Comparison of ENCODE assay signal across 8 mouse cellular contexts in the genomic region with DNA sequence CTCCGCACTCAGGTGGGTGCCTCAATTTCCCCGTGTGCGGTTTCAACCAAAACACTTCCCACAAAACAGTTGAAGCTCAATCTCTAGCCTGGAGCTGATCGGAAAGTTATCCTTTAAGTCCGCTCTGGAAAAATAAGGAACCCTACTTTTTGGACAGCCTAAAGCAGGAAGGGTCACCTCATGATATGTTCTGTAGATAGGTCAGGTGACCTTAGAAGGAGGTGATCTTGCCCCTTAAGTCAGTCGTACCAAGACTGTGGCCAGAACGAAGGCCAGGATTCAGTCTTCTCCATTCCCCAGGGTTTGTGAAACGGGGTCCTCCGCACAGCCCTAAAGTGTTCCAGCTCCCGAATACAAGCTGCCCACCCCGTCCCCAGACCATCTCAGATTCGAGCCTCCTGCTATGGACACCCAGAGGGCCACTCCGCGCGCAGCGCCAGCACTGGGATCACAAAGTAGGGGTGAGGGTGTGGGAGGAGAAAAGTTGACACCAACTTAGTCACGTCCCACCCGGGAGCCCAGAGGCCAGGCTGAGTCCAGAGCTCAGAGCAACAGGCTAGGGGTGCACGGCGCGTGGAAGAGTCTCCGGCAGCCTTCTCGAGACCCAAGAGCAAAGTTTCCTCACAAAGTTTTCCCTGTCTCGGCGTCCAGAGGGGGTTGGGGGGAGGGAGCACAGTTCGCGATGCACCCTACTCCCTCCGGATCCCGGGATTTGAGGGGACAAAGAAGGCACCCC. TPM values are rescaled to one million over a fixed set of nuclear protein-coding genes. Genes with fewer than 3 reads are reported as not detected.
DNase-seq lines count a peak whose midpoint lies in the region; ATAC-seq and TF ChIP-seq lines count a peak whose summit lies in the region.

No protein-coding gene starts in this region.

- H3K9ac ChIP-seq in heart, adult 2 months (ENCODE audit: low read depth, low read length) = peak overlapping the region; percentile 82
- peak overlapping the region; percentile 94 for H3K9ac ChIP-seq in lung, postnatal 0 days (replicated peaks; ENCODE audit: low read depth)

- peak overlapping the region; percentile 58 for H3K4me3 ChIP-seq in heart, adult 2 months
- peak overlapping the region; percentile 77 for H3K4me3 ChIP-seq in lung, postnatal 0 days (ENCODE audit: low read depth, low read length)

- peak; percentile 52 for ATAC-seq in lung, postnatal 0 days

- TF ChIP-seq POLR2A in heart, adult 2 months (IDR thresholded peaks at IDR 0.05; ENCODE audit: insufficient read depth, low read depth, low read length) = no peak

- H3K4me2 ChIP-seq in lung, postnatal 0 days (replicated peaks; ENCODE audit: low read depth, low read length) = peak overlapping the region; percentile 72

- WGBS in heart, adult 2 months = 8% methylated on average over 29 of the region's 29 CpGs
- WGBS in lung, postnatal 0 days = 3% methylated on average over 29 of the region's 29 CpGs

- peak overlapping the region; percentile 78 for H3K27ac ChIP-seq in heart, adult 2 months
- H3K27ac ChIP-seq in lung, postnatal 0 days (ENCODE audit: low read length) = peak overlapping the region; percentile 95

- no peak for TF ChIP-seq EP300 in heart, adult 2 months (IDR thresholded peaks at IDR 0.05; ENCODE audit: insufficient read depth, low read depth, low read length)
- TF ChIP-seq EP300 in lung, postnatal 0 days (IDR thresholded peaks at IDR 0.05) = no peak

- no peaks in the 10 kb centered on the region for H3K36me3 ChIP-seq in heart, adult 2 months (ENCODE audit: control insufficient read depth, insufficient read depth, low read length)
- no peaks in the 10 kb centered on the region for H3K36me3 ChIP-seq in lung, postnatal 0 days (ENCODE audit: insufficient read depth, low read length)

- peaks cover 3% of the 10 kb centered on the region; the same call in 1 of the 2 replicates for H3K4me1 ChIP-seq in heart, adult 2 months (ENCODE audit: control insufficient read depth, insufficient read depth, low read length)
- peaks cover 17% of the 10 kb centered on the region; the same call in 1 of the 2 replicates for H3K4me1 ChIP-seq in lung, postnatal 0 days (ENCODE audit: insufficient read depth, low read depth, low read length)

- H3K9me3 ChIP-seq in lung, postnatal 0 days (ENCODE audit: low read length) = no peaks in the 10 kb centered on the region

- TF ChIP-seq CTCF in heart, adult 2 months (IDR thresholded peaks at IDR 0.05) = no peak
- no peak for TF ChIP-seq CTCF in lung, postnatal 0 days (IDR thresholded peaks at IDR 0.05)

- intact Hi-C loops in heart, adult 2 months (cut with DNase I) = no loop called here

- H3K27me3 ChIP-seq in heart, adult 2 months (ENCODE audit: control insufficient read depth, insufficient read depth, low read length) = no peaks in the 10 kb centered on the region
- H3K27me3 ChIP-seq in lung, postnatal 0 days (replicated peaks; ENCODE audit: insufficient read depth, low read length) = no peaks in the 10 kb centered on the region

- H3K79me2 ChIP-seq in heart, adult 2 months (replicated peaks; ENCODE audit: control insufficient read depth, insufficient read depth, low read length) = no peaks in the 10 kb centered on the region

- DNase-seq in embryo, embryonic 10.5 days (ENCODE audit: low spot score) = peak; percentile 50
- DNase-seq in embryo, embryonic 9.5 days (ENCODE audit: extremely low spot score) = no peak
- DNase-seq in adrenal gland, postnatal 36 days = peak; percentile 75 to 78
- peak; percentile 62 to 71 for DNase-seq in heart, adult 2 months
- peak; percentile 47 to 48 for DNase-seq in kidney, adult 8-10 months
- peak; percentile 68 for DNase-seq in lung, postnatal 0 days (ENCODE audit: low spot score)
- DNase-seq in layer of hippocampus, adult 9-10 months (ENCODE audit: low spot score) = no peak
- DNase-seq in cerebellum, postnatal 25 days = no peak

RNA-seq across cellular contexts. Expression of a gene that starts 1.2 kb away (rescaled TPM):
- 100 to 1,000 TPM; 116 to 144 TPM for total RNA-seq in adrenal gland, postnatal 36 days (2021)
- total RNA-seq in heart, adult 2 months (2021) = 10 to 100 TPM; 20.2 to 26.0 TPM
- 14.7 and 15.5 TPM in 2 replicates for polyA plus RNA-seq in heart, adult 2 months (2012; rRNA removed)
- 217 and 289 TPM in 2 replicates for polyA plus RNA-seq in lung, postnatal 0 days (2015; fragmentation: Nextera tagmentation; extraction: Ambion mirVana)

RNA-seq across cellular contexts. Expression of a gene that starts 14.3 kb away (rescaled TPM):
- 10 to 100 TPM; 28.3 to 33.2 TPM for total RNA-seq in adrenal gland, postnatal 36 days (2021)
- 10 to 100 TPM; 21.1 to 26.4 TPM for total RNA-seq in heart, adult 2 months (2021)
- 52.0 and 55.0 TPM in 2 replicates for polyA plus RNA-seq in heart, adult 2 months (2012; rRNA removed)
- polyA plus RNA-seq in lung, postnatal 0 days (2015; fragmentation: Nextera tagmentation; extraction: Ambion mirVana) = 63.5 and 66.2 TPM in 2 replicates

RNA-seq across cellular contexts. Expression of a gene that starts 18.3 kb away (rescaled TPM):
- total RNA-seq in adrenal gland, postnatal 36 days (2021) = 1 to 10 TPM; 5.0 to 8.4 TPM
- 1 to 10 TPM; 8.0 to 9.2 TPM for total RNA-seq in heart, adult 2 months (2021)
- polyA plus RNA-seq in heart, adult 2 months (2012; rRNA removed) = 7.8 and 17.2 TPM in 2 replicates
- polyA plus RNA-seq in lung, postnatal 0 days (2015; fragmentation: Nextera tagmentation; extraction: Ambion mirVana) = 23.5 and 32.9 TPM in 2 replicates

RNA-seq across cellular contexts. Expression of a gene that starts 31.0 kb away (rescaled TPM):
- not detected for total RNA-seq in adrenal gland, postnatal 36 days (2021)
- not detected for total RNA-seq in heart, adult 2 months (2021)
- not detected in 2 replicates for polyA plus RNA-seq in heart, adult 2 months (2012; rRNA removed)
- polyA plus RNA-seq in lung, postnatal 0 days (2015; fragmentation: Nextera tagmentation; extraction: Ambion mirVana) = not detected in 2 replicates

RNA-seq across cellular contexts. Expression of a gene that starts 37.5 kb away (rescaled TPM):
- total RNA-seq in adrenal gland, postnatal 36 days (2021) = 1 to 10 TPM in 1 of 2 experiments, under 1 TPM in 1; 0.92 to 1.4 TPM
- total RNA-seq in heart, adult 2 months (2021) = under 1 TPM; 0.26 to 0.43 TPM
- polyA plus RNA-seq in heart, adult 2 months (2012; rRNA removed) = 0.70 and 0.82 TPM in 2 replicates
- polyA plus RNA-seq in lung, postnatal 0 days (2015; fragmentation: Nextera tagmentation; extraction: Ambion mirVana) = 71.4 and 81.2 TPM in 2 replicates

Comparison
In these comparisons a context has a peak if more than half of its experiments do, and no peak if none do; other contexts are left out.
1. DNase-seq: peak in embryo, embryonic 10.5 days (single experiment), adrenal gland, postnatal 36 days (2 of 2), heart, adult 2 months (2 of 2), kidney, adult 8-10 months (2 of 2) and lung, postnatal 0 days (single experiment); none in embryo, embryonic 9.5 days (single experiment), layer of hippocampus, adult 9-10 months (single experiment) and cerebellum, postnatal 25 days (0 of 2).
2. RNA of a gene that starts 1.2 kb away (total RNA-seq): 116 to 144 TPM in adrenal gland, postnatal 36 days; 20.2 to 26.0 TPM in heart, adult 2 months; every median in the first group is over 4 times any median in the second.